Mouse (Mus musculus) liver, embryonic 16.5 days (tissue): ENCODE measurements around the gene Atpaf2. TPM values are rescaled to one million over a fixed set of nuclear protein-coding genes. Genes with fewer than 3 reads are reported as not detected.

Experiments used
- ATAC-seq: fragments of 200-750 bp; cut with Nextera tagmentation; 2 replicates; pipeline ENCODE4 v1.8.0; 2017; ENCODE audit warnings: low read depth, mild to moderate bottlenecking, moderate number of reproducible peaks, moderate library complexity
- H3K27ac ChIP-seq: fragments of 300-500 bp; sonication (generic); 2 replicates; pipeline ENCODE4 v1.5.1; 2014; ENCODE audit warnings: mild to moderate bottlenecking, low read length
- H3K27me3 ChIP-seq: fragments of 300-500 bp; sonication (generic); 2 replicates; pipeline ENCODE4 v1.6.1; 2014; ENCODE audit warnings: low read depth, low read length, mixed read lengths; ENCODE audit not compliant: control insufficient read depth, insufficient read depth
- H3K36me3 ChIP-seq: fragments of 300-500 bp; sonication (generic); 2 replicates; pipeline ENCODE4 v1.6.1; 2014; ENCODE audit warnings: mild to moderate bottlenecking; ENCODE audit not compliant: control insufficient read depth, insufficient read depth
- H3K4me1 ChIP-seq: fragments of 300-500 bp; sonication (generic); 2 replicates; pipeline ENCODE4 v1.6.1; 2014; ENCODE audit warnings: low read depth, low read length, mixed read lengths; ENCODE audit not compliant: control insufficient read depth
- H3K4me2 ChIP-seq: fragments of 300-500 bp; sonication (generic); 2 replicates; pipeline ENCODE4 v1.6.1; 2014; ENCODE audit warnings: low read depth, low read length, mixed read lengths
- H3K4me3 ChIP-seq: fragments of 300-500 bp; sonication (generic); 2 replicates; pipeline ENCODE4 v1.5.1; 2014; ENCODE audit warnings: low read depth, mild to moderate bottlenecking, low read length
- H3K9ac ChIP-seq: fragments of 300-500 bp; sonication (generic); 2 replicates; pipeline ENCODE4 v1.6.1; 2014; ENCODE audit warnings: low read depth, low read length
- H3K9me3 ChIP-seq: fragments of 300-500 bp; sonication (generic); replicated peaks from 2 replicates; pipeline ENCODE4 v1.6.1; 2016; ENCODE audit warnings: low read length; ENCODE audit not compliant: control insufficient read depth
- WGBS: fragments of 180-500 bp; shearing (Covaris S2); extraction: QIAGEN DNeasy Blood & Tissue Kit; methylation state at CpG from one replicate; pipeline ENCODE4 v1.1.7; 2014; ENCODE audit not compliant: insufficient replicate concordance; 5-methylcytosine and 5-hydroxymethylcytosine counted together
- polyA plus RNA-seq: library from polyadenylated mRNA; unstranded; fragments of >200 nt; fragmentation: Nextera tagmentation; extraction: Ambion mirVana; gene quantifications from 2 replicates; pipeline ENCODE4 v1.2.1, GENCODE M21; 2015

Atpaf2 gene
- polyA plus RNA-seq, 1 experiment from 2014 or later = 27.9 TPM

DNA sequence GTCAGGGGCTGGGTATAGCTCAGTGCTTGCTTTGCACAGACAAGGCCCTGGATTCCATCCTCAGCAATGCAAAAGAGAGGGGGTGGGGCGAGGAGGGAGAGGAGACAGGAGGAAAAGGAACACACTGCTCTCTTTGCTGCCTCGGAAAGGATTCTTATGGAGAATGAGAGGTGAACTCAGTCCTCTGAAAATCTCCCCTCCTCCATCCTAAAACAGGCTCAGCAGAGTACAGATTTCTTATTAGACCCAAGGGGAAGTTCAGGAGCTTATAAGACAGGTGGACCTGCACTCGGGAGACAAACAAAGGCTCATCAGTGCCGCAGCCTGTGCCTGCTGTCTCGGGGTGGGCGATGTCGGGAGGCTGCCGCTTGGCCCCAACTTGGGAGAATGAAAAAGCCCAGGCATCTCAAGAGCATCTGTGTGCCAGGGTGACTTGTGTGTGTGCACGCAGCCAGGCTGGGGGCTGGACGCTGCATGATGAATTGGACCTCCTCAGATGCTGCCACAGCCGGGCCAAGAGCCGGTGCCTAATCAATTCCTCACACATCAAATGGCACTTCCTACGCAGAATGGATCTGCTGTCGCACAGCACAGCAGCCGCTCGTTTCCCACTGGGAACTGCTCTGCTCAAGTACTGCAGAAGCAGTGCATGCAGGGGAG, 33.4 kb downstream of the Atpaf2 start:
- Histone ChIP-seq H3K4me2 (no peak overlapping the region), H3K4me3 (no peak overlapping the region), H3K9ac (no peak overlapping the region), H3K27ac (no peak overlapping the region), H3K9me3 (no peaks in the 10 kb centered on the region), H3K27me3 (peaks cover 3% of the 10 kb centered on the region; the same call in 1 of the 2 replicates), H3K4me1 (no peaks in the 10 kb centered on the region), H3K36me3 (no peaks in the 10 kb centered on the region)
- 22% methylated on average over 16 of the region's 16 CpGs for WGBS
- ATAC-seq = no peak

DNA sequence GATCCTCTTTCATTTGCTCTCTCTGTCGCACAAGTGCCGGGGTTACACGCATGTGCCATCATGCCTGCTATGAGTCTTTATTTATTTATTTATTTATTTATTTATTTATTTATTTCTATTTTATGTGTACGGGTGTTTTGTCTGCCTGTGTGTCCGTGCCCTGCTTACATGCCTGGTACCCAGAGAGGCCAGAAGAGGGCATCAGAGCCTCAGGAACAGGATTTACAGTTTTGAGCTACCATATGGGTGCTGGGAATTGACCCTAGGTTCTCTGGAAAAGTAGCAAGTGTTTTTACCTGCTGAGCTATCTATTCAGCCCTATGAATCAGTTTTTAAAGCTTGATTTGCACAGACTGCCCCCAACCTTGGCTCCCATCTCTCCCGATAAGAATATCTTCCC, 34.7 kb downstream of the Atpaf2 start:
- Histone ChIP-seq H3K27ac (no peak overlapping the region), H3K4me2 (no peak overlapping the region), H3K36me3 (no peaks in the 10 kb centered on the region), H3K4me3 (no peak overlapping the region), H3K9me3 (no peaks in the 10 kb centered on the region), H3K9ac (no peak overlapping the region), H3K4me1 (no peaks in the 10 kb centered on the region), H3K27me3 (peaks cover 3% of the 10 kb centered on the region; the same call in 1 of the 2 replicates)
- 70% methylated on average over 6 of the region's 6 CpGs for WGBS
- ATAC-seq = no peak

DNA sequence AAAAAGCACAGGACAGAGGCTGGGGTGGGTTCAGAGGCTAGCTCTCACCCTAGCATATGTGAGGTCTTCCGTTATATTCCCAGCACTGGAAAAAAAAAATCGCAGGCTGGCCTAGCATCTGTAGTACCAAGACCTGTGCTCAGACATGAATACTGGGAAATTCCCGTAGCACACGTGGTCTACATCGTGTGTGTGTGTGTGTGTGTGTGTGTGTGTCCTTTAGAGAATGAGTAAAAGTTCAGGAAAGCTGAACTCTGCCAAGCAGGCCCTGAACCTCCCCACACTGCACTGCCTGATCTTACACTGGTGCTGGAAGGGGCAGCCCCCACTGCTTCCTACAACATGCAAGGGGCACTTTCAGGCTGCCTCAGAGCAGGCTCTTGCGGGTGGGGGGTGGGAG, 43.8 kb downstream of the Atpaf2 start:
- Histone ChIP-seq H3K27me3 (no peaks in the 10 kb centered on the region), H3K9me3 (no peaks in the 10 kb centered on the region), H3K4me2 (no peak overlapping the region), H3K4me1 (no peaks in the 10 kb centered on the region), H3K36me3 (no peaks in the 10 kb centered on the region), H3K27ac (no peak overlapping the region), H3K4me3 (no peak overlapping the region), H3K9ac (no peak overlapping the region)
- WGBS = 72% methylated on average over 6 of the region's 6 CpGs
- no peak for ATAC-seq

DNA sequence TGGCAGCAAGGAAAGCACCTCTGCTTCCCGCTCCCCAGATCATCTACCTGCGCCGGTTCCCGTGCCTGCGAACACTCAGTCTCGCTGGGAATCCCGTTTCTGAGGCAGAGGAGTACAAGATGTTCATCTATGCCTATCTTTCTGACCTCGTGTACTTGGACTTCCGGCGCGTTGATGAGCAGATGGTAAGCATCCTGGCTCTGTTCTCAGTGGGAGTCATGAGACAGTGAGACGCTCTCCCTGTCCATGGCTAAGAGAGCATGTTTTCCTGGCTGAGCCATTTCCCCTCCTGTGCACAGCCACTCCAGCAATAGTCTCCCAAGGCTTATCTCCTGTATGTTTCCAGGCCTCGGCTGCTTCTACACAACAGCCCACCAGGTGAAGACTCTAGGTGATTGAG, 47.8 kb downstream of the Atpaf2 start:
- WGBS = 66% methylated on average over 13 of the region's 13 CpGs
- H3K4me3 ChIP-seq = no peak overlapping the region
- H3K9me3 ChIP-seq = no peaks in the 10 kb centered on the region
- H3K27ac ChIP-seq = no peak overlapping the region
- ATAC-seq = no peak
- H3K27me3 ChIP-seq = no peaks in the 10 kb centered on the region
- no peaks in the 10 kb centered on the region for H3K36me3 ChIP-seq
- no peak overlapping the region for H3K4me2 ChIP-seq
- H3K4me1 ChIP-seq = no peaks in the 10 kb centered on the region
- H3K9ac ChIP-seq = no peak overlapping the region

DNA sequence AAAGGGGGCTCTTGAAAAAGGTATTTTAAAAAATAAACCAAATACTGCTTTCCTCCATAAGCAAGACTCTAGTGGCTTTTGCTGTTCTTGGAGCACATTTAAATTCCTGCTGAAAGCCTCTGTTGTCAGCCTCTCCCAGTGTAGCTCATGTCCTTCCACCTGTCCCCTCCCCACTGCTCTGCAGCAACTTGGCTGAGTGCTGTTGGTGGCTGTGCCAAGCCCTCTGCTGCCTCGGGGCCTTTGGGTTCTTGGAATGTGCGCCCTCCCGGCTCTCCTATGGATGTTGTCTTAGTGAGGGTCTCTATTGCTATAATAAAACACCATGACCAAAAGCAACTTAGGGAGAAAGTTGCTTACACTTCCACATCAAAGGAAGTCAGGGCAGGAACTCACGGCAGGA, 48.8 kb downstream of the Atpaf2 start:
- no peak for ATAC-seq
- no peak overlapping the region for H3K4me2 ChIP-seq
- no peaks in the 10 kb centered on the region for H3K36me3 ChIP-seq
- H3K9ac ChIP-seq = no peak overlapping the region
- H3K27me3 ChIP-seq = no peaks in the 10 kb centered on the region
- no peak overlapping the region for H3K4me3 ChIP-seq
- H3K9me3 ChIP-seq = no peaks in the 10 kb centered on the region
- no peaks in the 10 kb centered on the region for H3K4me1 ChIP-seq
- H3K27ac ChIP-seq = no peak overlapping the region
- 64% methylated on average over 4 of the region's 4 CpGs for WGBS

DNA sequence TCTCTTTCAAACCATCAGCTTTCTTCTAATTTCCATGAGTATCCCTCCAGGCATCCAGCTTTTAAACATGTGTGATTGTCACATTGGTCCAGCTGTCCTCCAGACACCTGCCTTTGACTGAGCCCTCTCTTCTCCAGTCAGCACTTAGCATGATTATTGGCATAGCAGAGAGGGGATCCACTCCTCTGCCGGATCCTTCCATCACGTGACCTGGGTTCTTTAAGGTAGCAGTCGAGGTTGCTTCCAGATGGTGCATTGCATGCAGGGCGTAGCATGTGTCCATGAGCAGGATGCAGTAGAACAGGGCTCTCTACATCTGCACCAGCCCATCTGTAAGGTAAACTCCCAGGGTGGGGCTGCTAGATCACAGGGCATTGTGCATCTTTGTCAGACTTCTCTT, 49.3 kb downstream of the Atpaf2 start:
- ATAC-seq = no peak
- no peaks in the 10 kb centered on the region for H3K27me3 ChIP-seq
- H3K4me2 ChIP-seq = no peak overlapping the region
- no peak overlapping the region for H3K9ac ChIP-seq
- 60% methylated on average over 4 of the region's 4 CpGs for WGBS
- no peaks in the 10 kb centered on the region for H3K4me1 ChIP-seq
- no peak overlapping the region for H3K27ac ChIP-seq
- H3K4me3 ChIP-seq = no peak overlapping the region
- H3K9me3 ChIP-seq = no peaks in the 10 kb centered on the region
- H3K36me3 ChIP-seq = no peaks in the 10 kb centered on the region

DNA sequence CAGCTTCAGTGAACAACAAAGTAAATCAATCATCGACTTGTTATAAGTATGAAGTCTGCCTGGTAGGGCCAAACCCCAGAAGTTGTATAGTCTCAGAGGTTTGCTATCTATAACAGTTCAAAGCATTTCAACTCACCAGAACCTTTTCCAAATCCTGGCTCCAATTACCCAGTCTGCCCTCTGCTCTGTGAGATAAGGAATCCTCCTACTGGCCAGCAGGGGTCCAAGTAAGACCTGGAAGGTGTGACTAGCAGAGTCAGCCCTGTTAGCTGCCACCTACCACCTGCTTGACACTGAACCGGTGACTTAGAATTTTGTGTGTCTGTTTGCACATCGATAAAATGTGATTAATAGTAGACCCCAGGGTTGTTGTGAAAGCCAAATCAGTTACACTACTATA, 51.0 kb downstream of the Atpaf2 start:
- H3K36me3 ChIP-seq = no peaks in the 10 kb centered on the region
- no peak overlapping the region for H3K9ac ChIP-seq
- no peak for ATAC-seq
- H3K27me3 ChIP-seq = no peaks in the 10 kb centered on the region
- H3K4me1 ChIP-seq = no peaks in the 10 kb centered on the region
- H3K27ac ChIP-seq = no peak overlapping the region
- no peak overlapping the region for H3K4me3 ChIP-seq
- H3K9me3 ChIP-seq = no peaks in the 10 kb centered on the region
- no peak overlapping the region for H3K4me2 ChIP-seq
- 66% methylated on average over 3 of the region's 3 CpGs for WGBS

DNA sequence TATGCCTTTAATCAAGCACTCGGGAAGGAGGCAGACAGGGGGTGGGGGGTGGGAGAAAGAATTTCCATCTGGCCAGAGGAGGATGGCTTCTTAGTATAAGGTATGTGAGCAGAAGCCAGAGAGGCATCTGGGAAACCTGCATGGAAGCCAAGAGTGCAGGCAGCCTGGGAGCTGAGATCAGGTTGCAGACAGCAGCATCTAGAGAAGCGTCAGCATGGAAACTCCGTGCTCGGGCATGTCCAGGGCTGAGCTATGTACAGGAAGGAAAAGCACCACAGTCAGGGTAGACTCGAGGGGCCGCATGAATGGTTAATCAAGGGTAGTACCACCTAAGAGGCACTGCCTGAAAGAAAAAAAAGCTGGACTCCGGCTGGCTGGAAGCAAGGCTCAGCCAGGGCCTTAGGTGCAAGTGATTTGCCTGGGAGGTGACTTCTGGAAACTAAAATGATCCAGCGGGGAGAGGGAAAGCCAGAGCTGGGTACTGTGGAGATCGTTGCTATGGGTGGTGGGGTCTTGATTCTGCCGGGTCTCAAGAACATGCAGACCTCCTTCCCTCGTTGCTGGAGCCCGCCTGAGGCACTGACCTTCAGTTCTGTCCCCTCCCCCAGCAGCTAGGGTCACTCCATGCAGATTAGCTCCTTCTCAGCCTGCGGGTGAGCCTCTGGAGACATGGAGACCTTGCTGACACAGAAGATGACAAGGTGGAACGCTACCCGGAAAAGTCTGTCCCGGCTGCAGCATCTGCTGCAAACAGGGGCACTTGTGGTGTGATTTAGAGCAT, 51.8 kb downstream of the Atpaf2 start:
- H3K9ac ChIP-seq = no peak overlapping the region
- no peak for ATAC-seq
- no peak overlapping the region for H3K4me3 ChIP-seq
- no peaks in the 10 kb centered on the region for H3K36me3 ChIP-seq
- no peak overlapping the region for H3K27ac ChIP-seq
- H3K27me3 ChIP-seq = no peaks in the 10 kb centered on the region
- H3K4me1 ChIP-seq = no peaks in the 10 kb centered on the region
- no peak overlapping the region for H3K4me2 ChIP-seq
- 40% methylated on average over 16 of the region's 16 CpGs for WGBS
- H3K9me3 ChIP-seq = no peaks in the 10 kb centered on the region

DNA sequence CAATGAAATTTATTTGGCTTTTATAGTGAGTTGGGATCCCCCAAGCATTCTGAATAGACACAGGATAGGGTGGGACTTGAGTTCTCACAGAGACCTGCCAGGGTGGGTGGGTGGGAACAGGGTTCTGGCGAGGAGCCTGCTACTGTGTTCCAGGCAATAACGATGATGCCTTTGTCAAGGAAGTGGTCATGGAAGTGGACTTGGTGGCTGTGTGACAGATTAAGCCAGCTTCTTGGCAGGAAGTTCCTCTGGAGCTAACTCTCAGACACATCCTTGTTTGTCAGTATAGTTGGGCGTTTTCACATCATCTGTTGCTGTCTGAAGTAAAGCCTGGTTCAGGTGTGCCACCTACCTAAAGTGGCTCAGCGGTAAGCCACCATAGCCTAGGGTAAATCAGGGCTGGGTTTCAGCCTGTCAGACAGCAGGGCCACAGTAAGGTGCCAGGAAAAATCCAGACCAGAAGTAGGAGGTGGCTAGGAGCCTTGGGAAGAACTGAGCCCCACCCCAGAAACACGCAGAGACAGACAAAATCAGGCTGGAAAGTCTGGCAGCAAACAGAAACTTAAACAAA, 57.5 kb downstream of the Atpaf2 start:
- Histone ChIP-seq H3K9ac (no peak overlapping the region), H3K27ac (no peak overlapping the region), H3K4me3 (no peak overlapping the region), H3K27me3 (no peaks in the 10 kb centered on the region), H3K9me3 (no peaks in the 10 kb centered on the region), H3K4me1 (no peaks in the 10 kb centered on the region), H3K36me3 (no peaks in the 10 kb centered on the region), H3K4me2 (no peak overlapping the region)
- WGBS = 52% methylated on average over 5 of the region's 5 CpGs
- no peak for ATAC-seq
